Mouse (Mus musculus): ENCODE measurements around the gene Gtf3c5. TPM values are rescaled to one million over a fixed set of nuclear protein-coding genes. Genes with fewer than 3 reads are reported as not detected.
A peak's percentile ranks its signal among the peaks of the same experiment; 100 is the strongest.

Gtf3c5 gene
- total RNA-seq, 2 experiments from 2014 or later, result 7.1 to 7.4 TPM

- intact Hi-C loops (cut with DNase I; ENCODE audit: low total_unique reads), result no loop called here
- peak; percentile 89 for DNase-seq
Observed at GRCm38 (mm10) chr2:28539206-28539605, 44.3 kb downstream of the Gtf3c5 start.

GRCm38 (mm10) chr2:28538817-28539128, 44.8 kb downstream of the Gtf3c5 start:
- intact Hi-C loops (cut with DNase I; ENCODE audit: low total_unique reads), result no loop called here
- DNase-seq, result peak; percentile 65

GRCm38 (mm10) chr2:28537995-28538816, 45.3 kb downstream of the Gtf3c5 start:
- intact Hi-C loops (cut with DNase I; ENCODE audit: low total_unique reads), result no loop called here

GRCm38 (mm10) chr2:28537634-28537920, 46.0 kb downstream of the Gtf3c5 start:
- intact Hi-C loops (cut with DNase I; ENCODE audit: low total_unique reads), result no loop called here
- DNase-seq, result no peak

More at GRCm38 (mm10) chr2:28537995-28538816, 45.3 kb downstream of the Gtf3c5 start:
- DNase-seq, result no peak

GRCm38 (mm10) chr2:28536766-28537633, 46.6 kb downstream of the Gtf3c5 start:
- intact Hi-C loops (cut with DNase I; ENCODE audit: low total_unique reads), result no loop called here
- no peak for DNase-seq

- DNase-seq, result peak; percentile 56
- intact Hi-C loops (cut with DNase I; ENCODE audit: low total_unique reads), result no loop called here
Observed at GRCm38 (mm10) chr2:28536166-28536565, 47.4 kb downstream of the Gtf3c5 start.

- DNase-seq, result peak; percentile 60
- intact Hi-C loops (cut with DNase I; ENCODE audit: low total_unique reads), result no loop called here
Observed at GRCm38 (mm10) chr2:28535650-28536049, 47.9 kb downstream of the Gtf3c5 start.

GRCm38 (mm10) chr2:28535263-28535540, 48.3 kb downstream of the Gtf3c5 start:
- intact Hi-C loops (cut with DNase I; ENCODE audit: low total_unique reads), result no loop called here
- DNase-seq, result no peak

GRCm38 (mm10) chr2:28534436-28535262, 48.9 kb downstream of the Gtf3c5 start:
- DNase-seq, result peak; percentile 52
- intact Hi-C loops (cut with DNase I; ENCODE audit: low total_unique reads), result no loop called here

GRCm38 (mm10) chr2:28533901-28534435, 49.6 kb downstream of the Gtf3c5 start:
- intact Hi-C loops (cut with DNase I; ENCODE audit: low total_unique reads), result no loop called here
- no peak for DNase-seq

GRCm38 (mm10) chr2:28532938-28533771, 50.4 kb downstream of the Gtf3c5 start:
- intact Hi-C loops (cut with DNase I; ENCODE audit: low total_unique reads), result no loop called here
- peak; percentile 91 for DNase-seq

- intact Hi-C loops (cut with DNase I; ENCODE audit: low total_unique reads), result no loop called here
- no peak for DNase-seq
Observed at GRCm38 (mm10) chr2:28530311-28530710, 53.2 kb downstream of the Gtf3c5 start.

- intact Hi-C loops (cut with DNase I; ENCODE audit: low total_unique reads), result no loop called here
Observed at GRCm38 (mm10) chr2:28529856-28530255, 53.7 kb downstream of the Gtf3c5 start.

GRCm38 (mm10) chr2:28528354-28528730, 55.2 kb downstream of the Gtf3c5 start:
- intact Hi-C loops (cut with DNase I; ENCODE audit: low total_unique reads), result no loop called here
- peak; percentile 8 for DNase-seq

More at GRCm38 (mm10) chr2:28529856-28530255, 53.7 kb downstream of the Gtf3c5 start:
- DNase-seq, result no peak

- peak; percentile 16 for DNase-seq
- intact Hi-C loops (cut with DNase I; ENCODE audit: low total_unique reads), result no loop called here
Observed at GRCm38 (mm10) chr2:28527436-28528353, 55.9 kb downstream of the Gtf3c5 start.

GRCm38 (mm10) chr2:28525943-28526876, 57.3 kb downstream of the Gtf3c5 start:
- DNase-seq, result peak; percentile 32
- intact Hi-C loops (cut with DNase I; ENCODE audit: low total_unique reads), result no loop called here
